Mouse (Mus musculus) liver, embryonic 14.5 days (tissue): ENCODE measurements around the gene Msi2.

Experiments
- CTCF ChIP-seq: IDR thresholded peaks from 2 replicates; pipeline ENCODE4 v1.5.1; 2016; ENCODE audit warnings: antibody characterized with exemption, low read depth, control low read depth
- EP300 ChIP-seq: IDR thresholded peaks from 2 replicates; pipeline ENCODE4 v1.6.1; 2016; ENCODE audit warnings: antibody characterized with exemption, low read depth

DNA sequence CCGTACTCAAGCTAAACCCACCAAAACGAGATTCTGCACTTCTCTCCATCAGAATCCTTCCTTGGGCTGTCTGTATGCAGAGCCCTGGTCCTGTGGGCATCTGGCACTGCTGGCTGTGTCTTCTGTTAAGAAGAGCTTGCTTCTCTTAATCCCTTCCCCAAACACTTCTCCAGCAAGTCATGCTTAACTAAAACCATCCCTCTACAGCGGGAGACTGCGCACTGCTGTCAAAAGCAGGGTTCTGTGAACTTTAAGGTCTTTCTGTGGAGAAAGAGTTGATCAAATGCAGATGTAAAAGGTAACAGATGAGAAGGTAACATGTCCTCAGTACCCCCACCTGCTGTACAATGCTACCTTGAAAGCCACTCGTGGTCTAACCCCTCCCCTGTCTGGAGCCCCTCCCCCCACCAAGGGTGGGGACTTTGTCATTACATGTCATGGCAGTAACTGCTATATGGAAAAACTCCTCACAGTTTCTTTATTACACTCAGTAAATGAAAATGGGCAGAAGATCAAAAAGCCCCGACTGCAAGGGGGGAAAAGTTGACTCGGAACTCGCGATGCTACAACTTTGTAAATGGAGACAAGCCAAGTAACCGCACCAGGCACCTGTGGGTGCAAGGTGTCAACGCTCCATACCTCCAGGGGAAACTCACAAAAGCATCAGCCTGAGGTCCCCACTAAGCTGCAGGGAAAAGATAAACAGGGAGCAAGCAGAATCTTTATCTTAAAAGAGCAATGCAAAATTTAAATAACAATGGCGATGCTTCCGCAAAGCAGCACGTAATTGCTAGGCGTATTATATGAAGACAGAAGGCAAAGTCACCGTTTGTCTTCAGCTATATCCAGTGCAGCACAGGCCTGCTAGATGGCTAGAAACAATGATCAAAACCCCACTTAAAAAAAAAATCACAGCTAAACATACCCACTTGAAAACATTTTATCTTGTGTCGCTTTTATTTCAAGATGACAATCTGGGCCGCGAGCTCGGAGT is 151.4 kb downstream of the Msi2 start:
- TF ChIP-seq EP300 (no peak), CTCF (no peak)
